Mouse (Mus musculus): ENCODE measurements around the gene Gcdh.
"Not testable (repeated sequence)": the region's sequence is repeated elsewhere in the genome, so short reads cannot be mapped to it uniquely, and the experiment has no call there.

The Gcdh gene

DNA sequence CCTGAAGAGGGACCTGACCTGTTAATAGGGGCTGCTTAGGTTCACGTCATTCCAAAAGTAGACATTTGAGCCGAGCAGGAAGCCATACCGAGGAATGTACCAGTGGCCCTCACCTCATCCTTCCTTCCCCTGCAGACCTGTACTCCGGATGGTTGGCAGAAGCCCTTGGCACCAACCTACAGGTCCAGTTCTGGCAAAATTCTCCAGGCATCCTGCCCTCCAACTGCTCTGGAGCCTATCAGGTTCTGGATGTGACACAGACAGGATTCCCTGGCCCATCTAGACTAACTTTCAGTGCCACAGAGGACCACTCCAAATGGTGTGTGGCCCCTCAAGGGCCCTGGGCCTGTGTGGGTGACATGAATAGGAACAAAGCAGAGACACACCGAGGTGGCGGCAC lies 16.8 kb upstream of the Gcdh start:
- no peak for DNase-seq (ENCODE audit: low read depth, low spot score)

DNA sequence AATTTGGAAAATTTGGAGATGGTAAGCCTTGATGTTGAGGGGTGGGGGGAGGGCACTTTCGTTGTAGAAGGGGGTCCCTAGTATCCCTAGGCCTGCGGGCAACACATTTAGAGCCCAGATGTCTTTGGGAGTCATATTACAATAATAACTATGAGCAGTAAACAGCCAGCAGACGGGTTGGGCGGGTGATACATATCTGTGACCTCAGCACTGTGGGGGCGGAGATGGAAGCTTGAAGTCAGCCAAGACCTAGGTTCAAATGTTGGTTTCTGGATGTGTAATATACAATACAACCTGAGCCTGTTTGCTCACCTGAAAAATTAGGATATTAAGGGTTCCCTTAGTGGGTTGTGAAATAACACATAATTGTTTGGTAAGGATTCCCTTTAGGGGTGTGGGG lies 16.2 kb upstream of the Gcdh start:
- DNase-seq (ENCODE audit: low read depth, low spot score) = no peak

DNA sequence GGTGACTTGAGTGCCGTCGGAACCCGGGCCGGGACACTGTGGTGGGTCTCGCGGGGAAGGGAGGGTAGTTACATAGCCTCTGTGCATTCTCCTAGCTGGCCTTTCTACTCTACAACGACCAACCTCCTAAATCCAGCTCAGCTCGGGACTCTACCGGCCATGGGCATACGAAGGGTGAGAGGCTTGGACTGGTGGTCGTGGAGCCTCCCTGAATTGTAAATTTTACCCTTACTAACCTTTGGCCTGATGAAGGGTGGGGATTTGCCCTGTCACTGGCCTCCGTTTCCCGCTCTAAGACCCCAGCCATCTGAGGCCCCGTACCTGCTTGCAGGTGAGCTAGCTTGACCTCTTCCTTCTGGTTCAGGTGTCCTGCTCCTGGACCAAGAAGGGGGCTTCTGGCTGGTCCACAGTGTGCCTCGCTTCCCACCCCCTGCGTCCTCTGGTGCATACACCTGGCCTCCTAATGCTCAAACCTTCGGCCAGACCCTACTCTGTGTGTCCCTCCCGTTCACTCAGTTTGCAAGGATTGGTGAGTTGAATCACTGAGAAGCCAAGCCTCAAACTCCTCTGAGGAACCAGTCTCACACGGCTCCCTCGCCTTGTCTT lies 15.5 kb upstream of the Gcdh start:
- no peak for DNase-seq (ENCODE audit: low read depth, low spot score)

DNA sequence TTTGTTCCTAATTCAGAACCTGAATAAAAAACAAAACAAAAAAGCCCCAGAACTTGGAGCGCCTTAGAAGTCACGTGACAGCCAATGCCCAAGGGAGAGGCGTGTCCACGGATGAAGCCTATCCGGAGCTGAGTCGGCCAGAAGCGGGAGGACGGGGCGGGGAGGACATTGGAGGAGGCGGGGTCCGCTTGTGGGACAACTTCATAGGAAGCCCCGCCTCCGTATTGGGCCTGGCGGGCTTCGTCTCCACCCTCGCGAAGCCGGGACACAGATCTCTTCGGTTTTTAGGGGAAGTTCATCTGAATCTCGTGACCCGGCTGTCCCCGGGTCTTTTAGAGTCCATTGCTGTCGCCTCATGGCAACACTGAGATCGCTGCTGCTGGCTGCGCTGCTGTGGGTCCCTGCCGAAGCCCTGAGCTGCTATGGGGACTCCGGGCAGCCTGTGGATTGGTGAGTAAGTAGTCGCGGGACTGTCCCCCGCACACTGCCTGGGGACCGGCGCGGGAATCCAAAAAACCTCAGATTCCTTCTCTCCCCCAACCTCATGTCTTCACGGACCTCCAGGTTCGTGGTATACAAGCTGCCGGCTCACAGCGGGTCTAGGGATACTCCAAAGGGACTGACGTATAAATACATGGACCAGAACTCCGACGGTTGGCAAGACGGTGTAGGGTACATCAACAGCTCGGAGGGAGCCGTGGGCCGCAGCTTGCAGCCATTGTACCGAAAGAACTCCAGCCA lies 14.9 kb upstream of the Gcdh start, which contains the start of gene Dnase2a:
Gene Dnase2a, plus strand, starts transcription at position 140 of the 741 bp plus-strand sequence.
- DNase-seq (ENCODE audit: low read depth, low spot score) = peak; percentile 65

DNA sequence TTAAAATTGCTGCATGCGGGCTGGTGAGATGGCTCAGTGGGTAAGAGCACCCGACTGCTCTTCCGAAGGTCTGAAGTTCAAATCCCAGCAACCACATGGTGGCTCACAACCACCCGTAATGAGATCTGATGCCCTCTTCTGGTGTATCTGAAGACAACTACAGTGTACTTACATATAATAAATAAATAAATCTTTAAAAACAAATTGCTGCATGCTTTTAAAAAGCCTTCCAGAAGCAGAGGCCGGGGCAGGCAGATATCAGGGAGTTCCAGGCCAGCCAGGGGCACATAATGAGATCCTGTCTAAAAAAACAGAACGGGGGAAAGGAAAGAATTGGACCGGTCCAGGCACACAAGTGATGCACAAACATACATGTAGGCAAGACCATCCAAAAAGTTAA lies 14.3 kb upstream of the Gcdh start:
- DNase-seq (ENCODE audit: low read depth, low spot score) = not testable (repeated sequence)

DNA sequence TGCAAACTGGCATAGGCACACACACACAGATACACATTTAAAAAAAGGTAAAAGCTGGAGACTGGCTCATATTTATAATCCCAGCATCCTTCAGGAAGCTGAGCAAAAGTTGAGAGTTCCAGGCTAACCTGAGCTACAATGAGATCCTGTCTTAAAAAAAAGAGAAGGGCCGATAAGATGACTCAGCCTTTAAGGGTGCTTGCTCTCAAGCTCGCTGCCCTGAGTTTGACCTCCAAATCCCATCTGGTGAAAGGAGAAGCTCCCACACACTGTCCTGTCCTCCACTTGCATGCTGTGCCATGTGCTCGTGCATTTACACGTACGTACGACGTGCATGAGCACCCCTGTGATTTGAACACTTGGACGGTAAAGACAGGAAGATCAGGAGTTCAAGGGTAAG lies 13.8 kb upstream of the Gcdh start:
- DNase-seq (ENCODE audit: low read depth, low spot score) = no peak

DNA sequence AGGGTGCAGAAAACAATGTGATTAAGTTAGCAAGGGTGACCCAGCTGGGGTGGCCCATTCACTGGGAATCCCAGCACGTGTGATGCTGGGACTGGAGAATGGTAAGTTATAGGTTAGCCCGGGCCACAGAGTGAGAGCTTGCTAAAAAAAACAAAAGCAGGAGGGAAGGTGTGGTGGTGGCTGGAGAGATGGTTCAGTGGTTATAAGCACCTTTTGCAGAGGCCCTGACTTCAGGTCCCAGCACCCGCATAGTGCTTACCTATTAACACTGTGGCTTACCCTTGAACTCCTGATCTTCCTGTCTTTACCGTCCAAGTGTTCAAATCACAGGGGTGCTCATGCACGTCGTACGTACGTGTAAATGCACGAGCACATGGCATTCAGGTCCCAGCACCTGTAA lies 13.3 kb upstream of the Gcdh start:
- DNase-seq (ENCODE audit: low read depth, low spot score) = no peak

DNA sequence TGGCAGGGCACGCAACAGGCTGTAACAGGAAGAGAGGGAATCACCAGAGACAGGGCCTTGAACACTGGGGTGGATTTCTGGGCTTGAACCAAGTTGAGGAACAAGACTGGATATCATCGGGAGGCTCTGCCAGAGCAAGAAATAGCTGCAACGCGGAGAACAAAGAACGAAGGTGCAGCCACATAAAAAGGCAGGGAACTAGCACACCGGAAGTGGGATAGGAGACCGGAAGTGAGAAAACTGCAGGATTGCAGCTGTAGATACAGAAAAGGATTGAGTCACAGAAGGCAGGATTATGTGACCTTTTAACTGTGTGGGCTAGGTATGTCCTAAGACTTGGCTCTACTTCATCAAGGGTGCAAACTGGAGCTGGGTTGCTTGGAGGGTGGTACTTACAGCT lies 10.6 kb upstream of the Gcdh start:
- DNase-seq (ENCODE audit: low read depth, low spot score) = no peak

DNA sequence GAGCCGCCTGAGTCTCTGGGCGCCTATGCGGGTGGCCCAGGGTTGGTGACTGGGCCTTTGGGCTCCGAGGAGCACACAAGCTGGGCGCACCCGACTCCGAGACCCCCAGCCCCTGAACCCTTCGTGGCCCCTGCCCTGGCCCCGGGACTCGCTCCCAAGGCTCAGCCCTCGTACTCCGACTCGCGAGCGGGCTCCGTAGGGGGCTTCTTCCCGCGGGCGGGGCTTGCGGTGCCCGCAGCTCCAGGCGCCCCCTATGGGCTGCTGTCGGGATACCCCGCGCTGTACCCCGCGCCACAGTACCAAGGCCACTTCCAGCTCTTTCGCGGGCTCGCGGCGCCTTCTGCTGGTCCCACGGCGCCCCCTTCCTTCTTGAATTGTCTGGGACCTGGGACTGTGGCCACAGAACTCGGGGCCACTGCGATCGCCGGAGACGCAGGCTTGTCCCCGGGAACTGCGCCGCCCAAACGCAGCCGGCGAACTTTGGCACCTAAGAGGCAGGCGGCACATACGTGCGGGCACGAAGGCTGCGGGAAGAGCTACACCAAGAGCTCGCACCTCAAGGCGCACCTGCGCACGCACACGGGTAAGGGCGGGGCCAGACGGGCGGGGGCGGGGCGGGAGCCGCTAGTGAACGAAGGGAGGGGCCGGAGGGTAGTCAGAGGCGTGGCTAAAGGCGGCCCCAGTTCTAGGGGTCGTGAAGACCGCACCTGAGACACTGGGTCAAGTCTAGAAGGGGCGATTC lies 9.4 kb upstream of the Gcdh start:
- peak; percentile 77 for DNase-seq (ENCODE audit: low read depth, low spot score)

DNA sequence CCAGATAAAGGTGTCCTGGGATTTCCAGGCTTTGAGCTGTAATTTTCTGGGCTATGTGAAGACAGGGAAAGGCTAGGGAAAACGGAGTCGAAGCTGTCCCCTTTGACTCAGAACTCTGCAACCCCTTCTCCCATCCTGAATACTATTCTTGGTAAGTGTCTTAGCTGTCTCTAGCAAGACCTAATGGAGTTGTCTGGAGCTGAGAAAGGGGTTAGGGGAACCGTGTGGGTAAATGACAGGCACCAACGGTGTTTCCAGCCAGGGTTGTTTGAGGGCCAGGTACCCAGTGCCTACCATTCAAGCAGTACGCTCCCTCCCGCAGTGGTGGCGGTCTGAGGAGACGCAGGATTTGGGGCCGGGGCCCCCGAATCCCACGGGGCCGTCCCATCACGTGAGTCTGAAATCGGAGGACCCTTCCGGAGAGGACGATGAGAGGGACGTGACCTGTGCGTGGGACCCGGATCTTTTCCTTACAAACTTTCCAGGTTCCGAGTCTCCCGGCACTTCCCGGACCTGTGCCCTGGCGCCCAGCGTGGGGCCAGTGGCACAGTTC lies 8.7 kb upstream of the Gcdh start:
- no peak for DNase-seq (ENCODE audit: low read depth, low spot score)

DNA sequence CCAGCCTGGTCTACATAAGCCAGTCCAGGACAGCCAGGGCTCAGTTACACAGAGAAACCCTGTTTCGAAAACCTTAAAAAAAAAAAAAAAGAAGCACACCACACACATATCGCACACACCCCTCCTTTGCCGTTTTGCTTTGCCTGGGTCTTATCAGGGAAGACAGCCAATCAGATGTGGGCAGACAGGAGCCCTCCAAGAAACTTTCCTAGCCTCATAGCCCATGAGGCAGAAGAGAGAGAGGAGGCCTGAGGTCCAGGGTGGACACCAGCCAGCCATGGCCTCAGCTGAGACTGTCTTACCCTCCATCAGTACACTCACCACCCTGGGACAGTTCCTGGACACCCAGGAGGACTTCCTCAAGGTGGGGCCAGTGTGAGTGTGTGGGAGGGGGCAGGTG lies 8.0 kb upstream of the Gcdh start, which contains the start of gene Klf1:
Gene Klf1, plus strand, starts transcription at position 177 of the 400 bp plus-strand sequence.
- DNase-seq (ENCODE audit: low read depth, low spot score) = no peak

DNA sequence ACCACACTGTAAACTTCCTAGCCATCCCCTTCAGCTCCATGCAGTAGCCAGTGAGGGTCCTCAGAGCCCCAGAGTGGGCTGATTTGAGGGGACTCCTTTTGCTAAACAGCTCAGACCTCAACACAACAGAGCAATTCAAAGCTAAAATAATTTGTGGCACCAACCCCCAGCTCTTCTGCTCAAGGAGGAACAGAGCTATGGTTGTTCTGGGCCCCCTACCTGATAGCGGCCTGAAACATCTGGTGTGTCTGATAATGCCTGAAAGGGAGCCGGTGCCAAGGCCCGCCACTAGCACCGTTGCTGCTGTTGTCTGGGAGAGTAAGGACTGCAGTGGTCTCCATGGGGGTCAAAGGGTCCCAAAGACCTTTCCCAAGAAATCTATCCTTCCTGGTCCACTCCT lies 7.3 kb upstream of the Gcdh start:
- no peak for DNase-seq (ENCODE audit: low read depth, low spot score)

DNA sequence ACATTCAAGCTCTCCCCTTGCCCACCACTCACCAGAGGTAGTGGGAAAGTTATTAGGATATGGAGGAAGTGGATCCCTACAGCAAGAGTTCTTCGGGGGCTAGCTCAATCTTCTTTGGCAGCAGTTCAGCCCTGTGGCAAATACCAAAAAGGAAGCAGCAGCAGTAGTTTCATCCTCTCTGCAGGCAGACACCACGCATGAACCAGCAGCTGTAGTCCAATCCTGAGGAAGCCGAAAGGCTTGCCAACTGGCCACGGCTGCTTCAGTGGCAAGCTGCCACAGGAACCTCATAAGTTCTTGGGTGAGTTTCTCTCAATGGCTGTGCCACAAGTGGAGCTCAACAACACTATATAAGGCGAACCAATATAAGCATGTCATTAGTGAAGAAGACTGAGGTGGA lies 2.2 kb upstream of the Gcdh start:
- no peak for DNase-seq (ENCODE audit: low read depth, low spot score)

DNA sequence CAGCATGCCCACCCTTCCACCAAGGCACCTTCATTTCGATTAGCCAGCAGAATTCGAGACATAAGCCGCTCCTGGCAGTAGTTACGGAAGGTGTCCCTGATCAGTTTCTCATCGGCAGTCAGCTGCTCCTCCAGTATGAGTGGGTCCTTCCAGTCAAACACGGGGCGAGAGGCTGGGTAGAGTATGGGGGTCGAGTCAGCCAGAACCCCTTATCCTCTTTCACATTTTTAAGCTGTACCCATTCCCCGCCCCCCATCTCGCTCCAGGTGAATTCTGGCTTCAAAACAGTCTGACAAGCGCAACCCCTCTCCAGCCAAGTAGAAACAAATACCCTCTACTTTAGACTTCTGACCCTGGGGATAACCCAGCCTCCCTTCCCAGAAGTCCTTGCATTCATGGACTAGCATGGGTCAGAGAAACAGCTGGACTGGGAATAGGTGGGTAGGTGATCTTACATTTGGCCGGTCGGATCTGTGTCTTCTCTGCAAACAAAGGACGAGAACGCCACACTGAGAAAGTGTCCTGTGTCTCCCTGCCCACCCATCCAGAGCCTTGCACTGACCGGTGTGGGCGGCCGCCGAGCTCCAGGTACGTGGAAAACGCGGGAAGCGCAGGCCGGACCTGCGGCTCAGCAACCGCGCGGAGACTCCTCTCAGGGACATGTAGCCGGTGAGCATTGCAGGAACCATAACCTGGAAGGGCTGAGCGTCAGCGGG lies 570 bp downstream of the Gcdh start:
- no peak for DNase-seq (ENCODE audit: low read depth, low spot score)

DNA sequence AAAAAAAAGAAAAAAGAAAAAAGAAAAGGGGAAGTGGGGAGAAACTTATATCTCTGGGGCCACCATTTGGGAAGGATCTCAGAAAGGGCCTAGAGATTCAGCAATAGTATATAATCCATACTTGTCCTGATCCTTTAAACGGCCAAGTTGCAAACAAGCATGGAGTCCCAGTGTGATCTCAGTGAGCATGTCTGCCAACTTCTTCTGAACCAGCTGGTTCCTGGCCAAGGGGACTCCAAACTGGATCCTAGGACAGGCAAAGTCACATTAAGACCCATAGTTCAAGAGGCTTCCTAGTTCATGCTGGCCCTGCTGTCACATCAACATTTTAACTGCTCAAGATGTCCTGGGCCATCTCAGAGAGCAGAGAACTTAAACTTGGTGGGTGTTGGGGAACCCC lies 4.6 kb downstream of the Gcdh start:
- DNase-seq (ENCODE audit: low read depth, low spot score) = no peak

DNA sequence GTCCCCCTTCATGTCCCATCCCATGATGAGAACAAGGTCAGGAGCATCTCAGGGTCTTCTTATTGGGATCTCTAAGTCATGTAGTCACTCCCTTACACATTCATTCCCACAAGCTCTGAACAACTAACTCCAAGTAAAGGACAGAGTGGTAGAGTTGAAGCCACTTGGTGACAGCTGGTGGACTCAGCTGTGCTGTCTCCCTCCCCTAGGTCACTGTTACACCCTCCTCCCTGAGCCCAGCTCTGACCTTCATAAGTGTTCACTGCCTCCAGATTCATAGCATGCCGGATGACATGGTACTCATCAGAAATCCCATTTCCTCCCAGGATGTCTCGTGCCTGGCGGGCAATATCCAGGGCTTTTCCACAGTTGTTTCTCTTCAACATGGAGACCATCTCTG lies 5.4 kb downstream of the Gcdh start:
- no peak for DNase-seq (ENCODE audit: low read depth, low spot score)

DNA sequence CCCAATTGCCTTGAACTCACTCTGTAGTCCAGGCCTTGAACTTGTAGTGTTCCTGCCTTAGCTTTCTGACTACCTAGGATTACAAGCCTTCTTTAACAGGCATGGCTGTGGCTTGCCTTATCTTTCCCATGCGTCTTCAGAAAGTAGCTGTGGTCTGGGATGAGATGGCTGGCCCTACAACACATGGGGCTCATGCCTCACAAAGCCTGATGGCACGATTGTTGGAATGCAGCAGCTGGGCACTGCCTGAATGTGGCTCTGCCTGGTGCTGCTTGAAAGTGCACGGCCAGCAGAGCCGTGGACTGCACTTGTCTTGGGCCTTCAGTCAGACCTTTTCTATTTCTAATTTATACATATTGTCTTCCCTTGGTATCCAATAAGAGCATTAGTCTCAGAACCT lies 9.0 kb downstream of the Gcdh start:
- no peak for DNase-seq (ENCODE audit: low read depth, low spot score)

DNA sequence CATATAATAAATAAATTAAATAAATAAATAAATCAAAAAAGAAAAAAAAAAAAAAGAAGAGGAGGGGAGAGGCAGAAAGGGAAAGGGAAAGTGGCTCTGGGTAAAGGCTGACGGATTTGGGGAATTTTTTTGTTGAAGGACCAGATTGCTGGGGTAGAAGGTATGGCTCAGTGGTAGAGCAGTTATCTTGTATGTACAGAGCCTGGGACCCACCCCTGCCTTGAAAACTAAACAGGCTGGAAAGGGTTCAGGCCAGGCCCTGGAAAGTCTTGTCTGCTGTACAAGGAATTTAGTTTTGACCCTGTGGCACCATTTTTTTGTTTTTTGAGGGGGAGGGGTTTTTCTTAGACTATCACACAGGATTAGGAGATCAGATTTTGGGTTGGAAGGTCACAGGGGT lies 14.8 kb downstream of the Gcdh start:
- no peak for DNase-seq (ENCODE audit: low read depth, low spot score)

DNA sequence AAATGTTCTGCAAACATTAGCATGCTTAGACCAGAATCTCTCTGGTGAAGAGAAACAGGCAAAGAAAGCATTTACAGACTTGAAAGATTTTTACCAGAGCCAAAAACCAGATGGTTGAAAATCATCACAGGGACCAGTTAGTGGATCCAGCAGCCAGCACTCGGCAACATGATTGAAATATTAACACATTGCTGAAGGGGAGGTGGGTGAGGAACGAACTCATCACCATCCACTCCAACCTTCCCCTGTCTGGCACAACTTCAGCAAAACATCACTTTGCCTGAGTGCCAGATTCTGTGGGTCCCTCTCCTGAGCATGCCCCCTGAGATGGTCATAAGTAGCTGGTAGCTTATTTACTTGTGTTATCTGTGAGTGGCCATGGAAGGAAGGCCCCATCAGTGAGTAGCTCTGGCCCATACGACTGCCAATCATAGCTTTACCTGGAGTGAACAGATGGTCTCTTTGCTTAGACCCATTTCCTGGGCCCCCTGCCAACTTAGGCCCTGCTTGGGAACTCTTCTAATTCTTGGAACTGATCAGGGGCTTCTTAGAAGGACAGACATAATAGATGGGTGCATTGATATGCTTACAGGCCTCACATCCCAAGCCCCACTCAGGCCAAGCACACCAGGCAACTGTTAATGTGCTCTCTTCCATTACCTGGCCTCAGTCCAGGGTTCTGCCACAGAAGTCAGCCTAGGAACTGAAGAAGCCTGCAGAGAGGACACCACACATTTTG lies 16.3 kb downstream of the Gcdh start:
- no peak for DNase-seq (ENCODE audit: low read depth, low spot score)

DNA sequence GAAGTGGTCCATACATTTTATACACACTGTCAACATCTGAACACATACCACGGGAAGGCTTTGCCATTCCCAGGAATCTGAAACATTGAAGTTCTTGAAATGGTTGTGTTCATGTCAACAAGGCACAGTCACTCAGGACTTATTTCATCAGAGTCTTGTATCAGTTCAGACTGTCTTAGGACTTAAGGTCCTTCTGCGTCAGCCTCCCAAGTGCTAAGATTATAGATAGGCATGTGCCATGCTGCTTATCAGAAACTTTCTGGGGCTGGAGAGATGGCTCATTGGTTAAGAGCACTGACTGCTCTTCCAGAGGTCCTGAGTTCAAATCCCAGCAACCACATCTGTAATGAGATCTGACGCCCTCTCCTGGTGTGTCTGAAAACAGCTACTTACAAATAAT lies 19.4 kb downstream of the Gcdh start:
- DNase-seq (ENCODE audit: low read depth, low spot score) = no peak

DNA sequence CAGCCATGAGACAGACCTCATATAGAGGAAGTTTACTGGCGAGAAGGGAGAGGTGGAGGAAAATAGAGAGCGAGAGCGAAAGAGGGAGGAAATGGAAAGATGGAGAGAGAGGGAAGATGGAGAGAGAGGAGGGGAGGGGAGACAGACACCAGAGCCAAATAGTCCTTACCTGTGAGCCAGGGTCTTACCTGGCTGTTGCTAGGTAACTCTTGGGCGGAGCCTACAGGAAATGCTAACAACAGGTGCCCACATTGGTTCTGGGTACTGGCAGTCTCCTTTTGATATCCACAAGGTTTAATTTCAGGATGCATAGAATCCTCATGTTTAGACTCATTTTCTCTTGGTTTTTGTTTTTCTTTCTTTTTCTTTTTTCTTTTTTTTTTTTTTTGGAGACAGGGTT lies 20.7 kb downstream of the Gcdh start:
- DNase-seq (ENCODE audit: low read depth, low spot score) = no peak

Data from retina, postnatal 7 days (tissue).